Mouse (Mus musculus): ENCODE results near the gene Kcnh3. TPM values are rescaled to one million over a fixed set of nuclear protein-coding genes. Genes with fewer than 3 reads are reported as not detected.

Gene Kcnh3
- total RNA-seq, 2 experiments from 2014 or later = 0.57 to 1.3 TPM

DNA sequence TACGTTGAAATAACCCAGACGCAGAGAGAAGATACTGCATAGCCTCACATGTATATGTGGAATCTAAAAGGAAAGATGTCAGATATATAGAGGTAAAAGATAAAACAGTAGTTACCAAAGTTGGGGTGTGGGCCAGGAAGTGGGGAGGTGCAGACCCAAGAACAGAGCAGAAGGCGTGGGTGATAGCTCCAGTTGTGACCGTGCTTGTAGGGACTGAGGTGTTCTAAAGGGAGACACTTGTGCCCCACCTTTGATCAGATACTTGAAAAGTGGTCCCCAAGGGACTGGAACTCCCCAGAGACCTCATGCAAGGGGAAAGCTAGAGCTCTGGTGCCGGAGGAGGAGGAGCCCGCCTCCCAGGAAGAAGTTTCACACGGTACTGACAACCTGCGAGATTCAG lies 51.4 kb downstream of the Kcnh3 start:
- intact Hi-C loops (cut with DNase I) = no loop called here
- DNase-seq = no peak

DNA sequence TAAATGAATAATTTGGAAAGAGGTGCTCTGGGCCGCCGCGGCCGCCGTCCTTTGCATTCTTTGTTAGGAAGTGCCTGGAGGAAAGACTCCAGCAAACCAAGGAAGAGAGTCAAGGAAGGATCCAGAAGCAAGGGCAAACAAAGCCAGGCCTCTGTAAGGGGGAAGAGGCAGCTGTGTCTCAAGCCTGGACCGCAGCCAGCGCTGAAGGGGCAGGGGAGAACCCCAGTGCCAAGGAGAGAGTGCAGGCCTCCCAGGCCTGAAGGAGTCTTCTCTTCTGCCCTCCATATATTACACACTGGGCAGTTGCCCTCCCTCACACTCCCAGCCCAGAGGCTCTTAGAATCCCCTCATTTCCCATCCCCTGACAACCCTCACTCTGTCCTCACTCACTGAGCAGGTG lies 53.6 kb downstream of the Kcnh3 start:
- intact Hi-C loops (cut with DNase I) = no loop called here
- DNase-seq = no peak

DNA sequence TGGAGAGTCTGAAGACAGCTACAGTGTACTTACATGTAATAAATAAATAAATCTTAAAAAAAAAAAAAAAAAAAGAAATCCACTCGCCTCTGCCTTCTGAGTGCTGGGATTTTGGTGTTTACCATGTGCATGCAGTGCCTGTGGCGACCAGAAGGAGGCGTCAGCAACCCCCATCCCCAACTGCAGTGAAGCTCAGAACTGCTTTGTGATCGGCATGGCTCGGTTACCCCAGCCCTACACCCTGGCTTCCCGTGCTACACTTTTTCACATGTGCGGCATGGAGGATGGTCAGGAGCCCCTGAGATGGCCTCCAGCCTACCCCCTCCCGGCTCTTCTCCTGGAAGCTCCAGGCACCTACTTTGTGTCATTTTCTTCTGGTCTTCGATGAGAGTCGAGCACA lies 58.8 kb downstream of the Kcnh3 start:
- DNase-seq = no peak
- intact Hi-C loops (cut with DNase I) = no loop called here

DNA sequence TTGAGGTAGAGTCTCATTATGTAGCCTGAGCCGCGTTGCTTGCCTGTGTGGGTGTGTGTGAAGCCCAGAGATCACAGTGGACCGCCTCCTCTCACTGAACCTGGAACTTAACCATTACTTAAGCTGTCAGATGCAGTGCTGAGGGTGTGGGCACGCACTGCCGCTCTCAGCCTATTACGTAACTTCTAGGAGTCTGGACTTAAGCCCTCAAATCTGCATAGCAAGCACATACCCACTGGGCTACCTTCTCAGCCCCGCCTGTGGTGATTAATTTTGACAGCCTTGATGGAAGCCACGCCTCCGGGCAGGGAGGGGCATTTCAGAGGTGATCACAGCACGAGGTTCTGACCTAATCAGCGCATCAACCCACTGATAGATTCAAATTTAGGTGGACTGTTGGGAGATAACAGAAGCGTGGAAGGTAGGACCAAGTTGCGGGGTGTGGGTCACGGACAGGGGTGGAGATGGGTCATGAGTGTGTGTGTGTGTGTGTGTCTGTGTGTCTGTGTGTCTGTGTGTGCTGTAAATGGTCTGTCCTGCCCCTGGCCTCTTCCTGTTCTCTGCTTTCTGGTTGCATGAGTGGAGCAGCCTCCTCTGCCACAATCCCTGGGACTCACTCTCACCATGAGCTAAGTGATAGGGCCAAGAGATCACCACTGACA lies 60.0 kb downstream of the Kcnh3 start:
- intact Hi-C loops (cut with DNase I) = no loop called here

DNA sequence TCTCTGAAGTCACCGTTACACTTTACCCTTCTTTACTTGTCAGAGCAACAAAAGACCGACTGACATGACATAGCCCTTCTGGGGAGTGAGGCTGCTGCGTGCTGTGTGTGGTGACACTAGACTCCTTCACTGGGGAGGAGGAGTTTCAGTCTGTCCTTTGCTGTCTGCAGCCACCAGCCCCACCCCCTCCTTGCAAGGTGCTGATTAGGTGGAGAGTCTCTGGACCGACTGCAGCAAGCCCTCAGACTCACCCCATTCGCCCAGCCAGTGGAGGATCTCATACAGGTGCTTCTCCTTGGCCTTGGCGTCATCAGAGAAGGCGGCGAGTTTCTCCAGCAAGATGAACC lies 60.5 kb downstream of the Kcnh3 start:
- no peak for DNase-seq
- intact Hi-C loops (cut with DNase I) = no loop called here

More for the DNA sequence above, 60.0 kb downstream of the Kcnh3 start:
- no peak for DNase-seq

DNA sequence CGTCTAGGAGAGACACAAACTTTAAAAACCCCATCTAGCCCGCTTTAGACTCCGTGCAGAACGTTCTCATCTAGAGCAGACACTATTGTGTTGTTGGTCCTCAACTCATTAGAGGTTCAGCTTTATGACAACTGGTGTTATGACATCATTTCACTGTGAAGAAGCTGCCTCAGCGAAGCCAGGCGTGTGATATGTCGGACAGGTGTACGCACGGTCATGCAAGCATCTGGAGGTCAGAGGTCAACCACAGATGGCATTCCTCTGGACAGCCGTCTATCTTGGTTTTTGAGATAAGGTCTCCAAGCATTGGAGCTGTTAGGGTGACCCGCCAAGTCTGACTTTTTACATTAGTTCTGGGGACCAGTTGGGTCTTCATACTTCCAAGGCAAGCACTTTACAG lies 65.9 kb downstream of the Kcnh3 start:
- no peak for DNase-seq
- intact Hi-C loops (cut with DNase I) = no loop called here

Other genes with a start within 250 kb of the Kcnh3 start
- 10 to 100 TPM; 80.7 to 99.8 TPM for gene Tuba1c, start 195.0 kb upstream of the Kcnh3 start, total RNA-seq (2021)
- under 1 TPM; 0.27 to 0.53 TPM for gene Prph, start 169.7 kb upstream of the Kcnh3 start, total RNA-seq (2021)
- 1 to 10 TPM; 6.5 to 6.7 TPM for gene Troap, start 150.3 kb upstream of the Kcnh3 start, total RNA-seq (2021)
- not detected for gene C1ql4, start 137.0 kb upstream of the Kcnh3 start, total RNA-seq (2021)
- gene Dnajc22, start 131.7 kb upstream of the Kcnh3 start, total RNA-seq (2021) = under 1 TPM; 0.37 to 0.98 TPM
- 10 to 100 TPM; 16.7 to 18.8 TPM for gene Spats2, start 98.9 kb upstream of the Kcnh3 start, total RNA-seq (2021)
- 10 to 100 TPM; 73.3 to 75.3 TPM for gene Mcrs1, start 27.1 kb downstream of the Kcnh3 start, total RNA-seq (2021)
- gene Prpf40b, start 70.2 kb downstream of the Kcnh3 start, total RNA-seq (2021) = 10 to 100 TPM; 30.5 to 38.7 TPM
- under 1 TPM; 0.14 to 0.15 TPM for gene Fam186b, start 71.0 kb downstream of the Kcnh3 start, total RNA-seq (2021)
- gene Fmnl3, start 145.6 kb downstream of the Kcnh3 start, total RNA-seq (2021) = 10 to 100 TPM; 40.3 to 43.0 TPM
- gene Tmbim6, start 168.0 kb downstream of the Kcnh3 start, total RNA-seq (2021) = 100 to 1,000 TPM; 225 to 229 TPM
- 10 to 100 TPM; 17.4 to 25.5 TPM for gene Nckap5l, start 232.9 kb downstream of the Kcnh3 start, total RNA-seq (2021)
- 1 to 10 TPM; 3.9 to 7.3 TPM for gene Bcdin3d, start 249.9 kb downstream of the Kcnh3 start, total RNA-seq (2021)

Data from heart, postnatal 10 days (tissue).